Mouse (Mus musculus): ENCODE measurements around the gene Gm10310. TPM values are rescaled to one million over a fixed set of nuclear protein-coding genes. Genes with fewer than 3 reads are reported as not detected.
"Not testable (repeated sequence)": the region's sequence is repeated elsewhere in the genome, so short reads cannot be mapped to it uniquely, and the experiment has no call there.

Gm10310 gene
- polyA plus RNA-seq (2014; fragmentation: Nextera tagmentation; extraction: Ambion mirVana) = not detected in 2 replicates

DNA sequence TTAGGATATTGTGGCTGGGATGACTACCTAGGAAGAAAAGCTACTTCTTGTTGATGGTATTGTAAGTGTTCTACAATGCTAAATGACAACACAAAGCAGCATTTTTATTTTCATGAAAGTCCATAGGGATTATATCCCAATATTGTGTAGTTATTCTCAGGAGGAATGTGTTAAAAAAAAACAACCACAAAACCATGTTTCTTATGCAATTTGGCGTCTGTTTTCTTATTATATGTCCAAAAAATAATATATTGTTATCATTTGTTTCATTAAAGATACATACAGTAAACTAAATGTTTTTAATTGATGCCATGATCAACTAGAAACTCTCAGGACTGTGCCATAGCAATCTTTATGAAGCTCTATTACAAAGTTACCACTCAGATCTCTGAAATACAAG, at the start of gene Gm10310:
Gene Gm10310 (minus strand): TSS at position 101 of the 400 bp plus-strand sequence.
- WGBS (ENCODE audit: insufficient replicate concordance) = no CpG with 5 or more reads among the region's 1 CpGs
- H3K27ac ChIP-seq (ENCODE audit: low read depth, low read length); H3K4me2 ChIP-seq: not testable (repeated sequence)

DNA sequence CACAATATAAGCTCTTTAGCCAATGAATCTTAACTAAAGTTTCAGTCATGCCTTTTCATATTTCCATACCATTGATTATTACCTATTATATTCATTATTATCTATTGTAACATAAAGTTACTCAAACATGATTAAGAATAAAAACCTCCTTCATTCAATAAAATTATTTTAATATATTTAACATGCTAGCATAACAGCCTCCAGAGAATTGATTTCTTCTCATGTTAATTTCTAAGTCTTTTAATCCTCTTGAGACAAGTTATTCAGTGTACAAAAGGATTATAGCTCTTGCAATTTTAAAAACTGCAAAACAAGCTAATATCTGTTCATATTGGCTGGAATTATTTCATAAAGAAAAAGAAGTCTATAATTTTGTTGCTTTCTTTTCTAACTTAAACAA, 45.2 kb upstream of the Gm10310 start, which contains the start of gene Olfr821:
Gene Olfr821 (plus strand): TSS at position 301 of the 400 bp plus-strand sequence.
- Histone ChIP-seq H3K9me3 (replicated peaks; ENCODE audit: control insufficient read depth, low read length) (no peaks in the 10 kb centered on the region), H3K9ac (ENCODE audit: low read depth, low read length) (no peak within 1 kb of the TSS), H3K4me1 (ENCODE audit: control insufficient read depth, insufficient read depth, low read length) (no peaks in the 10 kb centered on the region), H3K4me3 (ENCODE audit: low read depth, low read length) (no peak within 1 kb of the TSS), H3K27ac (ENCODE audit: low read depth, low read length) (no peak within 1 kb of the TSS), H3K27me3 (ENCODE audit: control insufficient read depth, insufficient read depth, low read length) (no peaks in the 10 kb centered on the region), H3K4me2 (no peak within 1 kb of the TSS), H3K36me3 (ENCODE audit: control insufficient read depth, insufficient read depth, low read length) (no peaks in the 10 kb centered on the region)
- ATAC-seq (replicated peaks; ENCODE audit: insufficient number of reproducible peaks, low FRiP score, low TSS enrichment) = no peak

More for the DNA sequence above, at the start of gene Gm10310:
- not testable (repeated sequence) for H3K4me1 ChIP-seq (ENCODE audit: control insufficient read depth, insufficient read depth, low read length); H3K9me3 ChIP-seq (replicated peaks; ENCODE audit: control insufficient read depth, low read length); H3K27me3 ChIP-seq (ENCODE audit: control insufficient read depth, insufficient read depth, low read length); H3K4me3 ChIP-seq (ENCODE audit: low read depth, low read length); H3K9ac ChIP-seq (ENCODE audit: low read depth, low read length); ATAC-seq (replicated peaks; ENCODE audit: insufficient number of reproducible peaks, low FRiP score, low TSS enrichment); H3K36me3 ChIP-seq (ENCODE audit: control insufficient read depth, insufficient read depth, low read length)

DNA sequence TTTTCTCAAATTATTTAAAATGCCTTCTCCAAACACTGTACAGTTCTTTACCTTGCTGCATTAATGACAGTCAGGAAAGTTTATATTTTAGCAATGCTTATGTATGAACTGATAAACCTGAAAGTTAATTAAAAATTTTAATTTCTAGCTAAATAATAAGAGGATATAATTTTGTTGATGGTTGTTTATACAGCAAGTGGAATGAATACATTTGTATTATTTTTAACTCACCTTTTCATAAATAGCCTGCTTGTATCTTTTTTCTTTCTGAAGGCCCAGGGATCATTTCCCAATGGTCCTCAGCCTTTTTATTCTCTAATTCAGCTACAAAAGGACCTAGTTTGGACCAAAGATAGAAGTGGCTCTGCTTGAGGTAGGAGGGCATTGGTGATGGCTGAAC, 27.5 kb upstream of the Gm10310 start, which contains the start of gene Olfr820:
Gene Olfr820 (plus strand): TSS at position 301 of the 400 bp plus-strand sequence.
- no peaks in the 10 kb centered on the region for H3K9me3 ChIP-seq (replicated peaks; ENCODE audit: control insufficient read depth, low read length)

DNA sequence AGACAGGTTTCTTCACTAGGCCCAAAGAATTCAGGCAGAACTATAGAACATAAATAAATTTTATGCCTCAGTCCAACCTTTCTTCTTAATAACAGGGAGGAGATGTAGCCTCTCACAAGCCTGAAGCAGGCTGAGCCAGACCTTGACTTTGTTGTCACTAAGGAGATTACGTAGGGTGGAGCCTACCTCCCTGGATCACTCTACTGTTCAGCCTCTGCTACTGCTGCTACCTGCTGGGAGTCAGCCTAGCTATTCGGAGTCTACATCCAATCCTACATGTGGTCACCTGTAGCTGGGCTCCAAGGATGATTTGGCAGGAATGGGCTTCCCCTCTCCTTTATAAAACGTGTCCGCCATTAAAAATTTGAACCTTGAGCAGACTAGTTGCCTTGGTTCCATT, 20.5 kb upstream of the Gm10310 start:
- H3K36me3 ChIP-seq (ENCODE audit: control insufficient read depth, insufficient read depth, low read length); H3K9me3 ChIP-seq (replicated peaks; ENCODE audit: control insufficient read depth, low read length); H3K4me1 ChIP-seq (ENCODE audit: control insufficient read depth, insufficient read depth, low read length); ATAC-seq (replicated peaks; ENCODE audit: insufficient number of reproducible peaks, low FRiP score, low TSS enrichment); H3K4me2 ChIP-seq; H3K9ac ChIP-seq (ENCODE audit: low read depth, low read length); H3K4me3 ChIP-seq (ENCODE audit: low read depth, low read length); H3K27ac ChIP-seq (ENCODE audit: low read depth, low read length); H3K27me3 ChIP-seq (ENCODE audit: control insufficient read depth, insufficient read depth, low read length): not testable (repeated sequence)
- WGBS (ENCODE audit: insufficient replicate concordance) = 83% methylated on average over 4 of the region's 4 CpGs

More for the DNA sequence above, 27.5 kb upstream of the Gm10310 start, which contains the start of gene Olfr820:
- Histone ChIP-seq H3K27ac (ENCODE audit: low read depth, low read length) (no peak within 1 kb of the TSS), H3K4me1 (ENCODE audit: control insufficient read depth, insufficient read depth, low read length) (no peaks in the 10 kb centered on the region), H3K4me2 (no peak within 1 kb of the TSS), H3K27me3 (ENCODE audit: control insufficient read depth, insufficient read depth, low read length) (no peaks in the 10 kb centered on the region), H3K36me3 (ENCODE audit: control insufficient read depth, insufficient read depth, low read length) (no peaks in the 10 kb centered on the region), H3K9ac (ENCODE audit: low read depth, low read length) (no peak within 1 kb of the TSS), H3K4me3 (ENCODE audit: low read depth, low read length) (no peak within 1 kb of the TSS)
- ATAC-seq (replicated peaks; ENCODE audit: insufficient number of reproducible peaks, low FRiP score, low TSS enrichment) = no peak

DNA sequence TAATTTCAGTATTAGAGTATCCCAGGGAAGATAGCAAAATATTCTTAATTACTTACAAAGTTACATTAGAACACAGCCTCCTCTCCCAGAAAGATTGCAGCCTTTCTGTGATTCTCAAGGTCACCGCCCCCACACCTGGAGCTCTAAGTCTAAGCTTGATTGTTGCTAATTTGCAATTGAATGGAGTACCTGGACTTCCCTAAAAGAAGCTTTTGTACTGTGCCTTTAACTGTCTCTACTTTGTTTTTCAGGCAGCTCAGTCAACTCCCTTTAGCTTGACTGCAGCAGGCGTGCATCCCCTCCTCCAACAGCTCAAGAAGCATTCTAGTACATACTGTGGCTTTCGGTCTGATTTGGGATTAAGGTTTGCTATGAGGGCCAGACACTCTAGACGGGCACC, 19.2 kb upstream of the Gm10310 start:
- H3K36me3 ChIP-seq (ENCODE audit: control insufficient read depth, insufficient read depth, low read length); H3K4me2 ChIP-seq; H3K4me1 ChIP-seq (ENCODE audit: control insufficient read depth, insufficient read depth, low read length); H3K4me3 ChIP-seq (ENCODE audit: low read depth, low read length); H3K9me3 ChIP-seq (replicated peaks; ENCODE audit: control insufficient read depth, low read length); H3K9ac ChIP-seq (ENCODE audit: low read depth, low read length); H3K27ac ChIP-seq (ENCODE audit: low read depth, low read length); H3K27me3 ChIP-seq (ENCODE audit: control insufficient read depth, insufficient read depth, low read length); ATAC-seq (replicated peaks; ENCODE audit: insufficient number of reproducible peaks, low FRiP score, low TSS enrichment): not testable (repeated sequence)
- WGBS (ENCODE audit: insufficient replicate concordance) = 77% methylated on average over 4 of the region's 4 CpGs

DNA sequence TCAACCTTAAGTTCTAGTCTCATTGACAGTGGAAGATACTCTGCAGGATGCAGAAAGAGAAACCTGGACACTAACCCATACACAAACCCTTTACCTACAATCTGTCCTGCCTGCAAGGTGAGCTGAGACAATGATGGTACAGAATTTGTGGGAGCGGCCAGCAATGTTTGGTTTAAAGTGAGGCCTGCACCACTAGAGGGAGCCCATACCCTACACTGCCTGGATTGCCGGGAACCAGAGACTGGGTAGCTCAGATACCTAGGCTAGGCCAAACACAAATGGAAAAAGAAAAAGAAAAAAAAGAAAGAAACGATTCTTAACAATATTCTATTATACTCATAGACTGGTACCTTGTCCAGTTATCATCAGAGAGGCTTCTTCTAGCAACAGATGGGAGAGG, 3.0 kb downstream of the Gm10310 start:
- not testable (repeated sequence) for H3K4me2 ChIP-seq; H3K4me1 ChIP-seq (ENCODE audit: control insufficient read depth, insufficient read depth, low read length); H3K9ac ChIP-seq (ENCODE audit: low read depth, low read length); H3K27me3 ChIP-seq (ENCODE audit: control insufficient read depth, insufficient read depth, low read length); H3K4me3 ChIP-seq (ENCODE audit: low read depth, low read length); H3K36me3 ChIP-seq (ENCODE audit: control insufficient read depth, insufficient read depth, low read length); H3K27ac ChIP-seq (ENCODE audit: low read depth, low read length); H3K9me3 ChIP-seq (replicated peaks; ENCODE audit: control insufficient read depth, low read length); ATAC-seq (replicated peaks; ENCODE audit: insufficient number of reproducible peaks, low FRiP score, low TSS enrichment)
- no CpG with 5 or more reads among the region's 3 CpGs for WGBS (ENCODE audit: insufficient replicate concordance)

DNA sequence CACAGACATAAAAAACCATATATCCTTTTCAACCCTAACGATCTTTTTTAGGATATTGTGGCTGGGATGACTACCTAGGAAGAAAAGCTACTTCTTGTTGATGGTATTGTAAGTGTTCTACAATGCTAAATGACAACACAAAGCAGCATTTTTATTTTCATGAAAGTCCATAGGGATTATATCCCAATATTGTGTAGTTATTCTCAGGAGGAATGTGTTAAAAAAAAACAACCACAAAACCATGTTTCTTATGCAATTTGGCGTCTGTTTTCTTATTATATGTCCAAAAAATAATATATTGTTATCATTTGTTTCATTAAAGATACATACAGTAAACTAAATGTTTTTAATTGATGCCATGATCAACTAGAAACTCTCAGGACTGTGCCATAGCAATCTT, 8.8 kb downstream of the Gm10310 start, which contains the start of gene Olfr247:
Gene Olfr247 (minus strand): TSS at position 101 of the 400 bp plus-strand sequence.
- H3K36me3 ChIP-seq (ENCODE audit: control insufficient read depth, insufficient read depth, low read length); H3K4me3 ChIP-seq (ENCODE audit: low read depth, low read length); H3K9ac ChIP-seq (ENCODE audit: low read depth, low read length); H3K4me1 ChIP-seq (ENCODE audit: control insufficient read depth, insufficient read depth, low read length); H3K4me2 ChIP-seq; H3K27me3 ChIP-seq (ENCODE audit: control insufficient read depth, insufficient read depth, low read length); ATAC-seq (replicated peaks; ENCODE audit: insufficient number of reproducible peaks, low FRiP score, low TSS enrichment); H3K27ac ChIP-seq (ENCODE audit: low read depth, low read length); H3K9me3 ChIP-seq (replicated peaks; ENCODE audit: control insufficient read depth, low read length): not testable (repeated sequence)
- no CpG with 5 or more reads among the region's 2 CpGs for WGBS (ENCODE audit: insufficient replicate concordance)

DNA sequence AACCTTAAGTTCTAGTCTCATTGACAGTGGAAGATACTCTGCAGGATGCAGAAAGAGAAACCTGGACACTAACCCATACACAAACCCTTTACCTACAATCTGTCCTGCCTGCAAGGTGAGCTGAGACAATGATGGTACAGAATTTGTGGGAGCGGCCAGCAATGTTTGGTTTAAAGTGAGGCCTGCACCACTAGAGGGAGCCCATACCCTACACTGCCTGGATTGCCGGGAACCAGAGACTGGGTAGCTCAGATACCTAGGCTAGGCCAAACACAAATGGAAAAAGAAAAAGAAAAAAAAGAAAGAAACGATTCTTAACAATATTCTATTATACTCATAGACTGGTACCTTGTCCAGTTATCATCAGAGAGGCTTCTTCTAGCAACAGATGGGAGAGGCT, 11.9 kb downstream of the Gm10310 start:
- not testable (repeated sequence) for H3K9me3 ChIP-seq (replicated peaks; ENCODE audit: control insufficient read depth, low read length); ATAC-seq (replicated peaks; ENCODE audit: insufficient number of reproducible peaks, low FRiP score, low TSS enrichment); H3K27me3 ChIP-seq (ENCODE audit: control insufficient read depth, insufficient read depth, low read length); H3K36me3 ChIP-seq (ENCODE audit: control insufficient read depth, insufficient read depth, low read length); H3K4me2 ChIP-seq; H3K4me3 ChIP-seq (ENCODE audit: low read depth, low read length); H3K4me1 ChIP-seq (ENCODE audit: control insufficient read depth, insufficient read depth, low read length); H3K9ac ChIP-seq (ENCODE audit: low read depth, low read length); H3K27ac ChIP-seq (ENCODE audit: low read depth, low read length)
- no CpG with 5 or more reads among the region's 3 CpGs for WGBS (ENCODE audit: insufficient replicate concordance)

DNA sequence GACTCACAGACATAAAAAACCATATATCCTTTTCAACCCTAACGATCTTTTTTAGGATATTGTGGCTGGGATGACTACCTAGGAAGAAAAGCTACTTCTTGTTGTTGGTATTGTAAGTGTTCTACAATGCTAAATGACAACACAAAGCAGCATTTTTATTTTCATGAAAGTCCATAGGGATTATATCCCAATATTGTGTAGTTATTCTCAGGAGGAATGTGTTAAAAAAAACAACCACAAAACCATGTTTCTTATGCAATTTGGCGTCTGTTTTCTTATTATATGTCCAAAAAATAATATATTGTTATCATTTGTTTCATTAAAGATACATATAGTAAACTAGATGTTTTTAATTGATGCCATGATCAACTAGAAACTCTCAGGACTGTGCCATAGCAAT, 17.7 kb downstream of the Gm10310 start, which contains the start of gene Olfr819:
Gene Olfr819 (minus strand): TSS at position 101 of the 400 bp plus-strand sequence.
- 69% methylated on average over 2 of the region's 2 CpGs for WGBS (ENCODE audit: insufficient replicate concordance)
- not testable (repeated sequence) for H3K4me2 ChIP-seq; H3K4me3 ChIP-seq (ENCODE audit: low read depth, low read length); H3K27ac ChIP-seq (ENCODE audit: low read depth, low read length); H3K9me3 ChIP-seq (replicated peaks; ENCODE audit: control insufficient read depth, low read length); ATAC-seq (replicated peaks; ENCODE audit: insufficient number of reproducible peaks, low FRiP score, low TSS enrichment); H3K4me1 ChIP-seq (ENCODE audit: control insufficient read depth, insufficient read depth, low read length); H3K9ac ChIP-seq (ENCODE audit: low read depth, low read length); H3K27me3 ChIP-seq (ENCODE audit: control insufficient read depth, insufficient read depth, low read length); H3K36me3 ChIP-seq (ENCODE audit: control insufficient read depth, insufficient read depth, low read length)
